Mouse (Mus musculus): ENCODE measurements around the gene Trim28.

Trim28 gene

DNA sequence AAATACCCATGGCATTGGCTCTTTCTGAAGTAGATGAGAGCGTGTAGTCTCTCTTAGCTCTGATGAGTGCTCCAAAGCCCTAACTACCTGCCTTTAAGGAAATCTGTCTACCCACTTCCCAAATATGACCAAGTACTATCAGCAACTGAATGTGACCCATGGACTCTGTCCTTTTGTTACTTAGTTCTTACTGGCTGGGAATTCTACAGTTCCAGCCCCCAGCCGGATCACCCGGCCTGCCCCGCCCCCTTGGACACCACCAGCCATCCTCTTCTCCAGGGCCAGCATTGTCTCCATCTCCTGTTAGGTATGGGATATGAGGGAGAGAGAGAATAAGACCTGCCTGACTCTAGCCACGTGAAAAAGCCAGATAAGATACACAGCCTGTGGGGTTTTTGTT lies 861 bp upstream of the Trim28 start, which contains the start of gene Slc27a5:
TSS of gene Slc27a5 (minus strand) at position 140 of the 400 bp plus-strand sequence.
- DNase-seq (ENCODE audit: low read depth), result no peak

DNA sequence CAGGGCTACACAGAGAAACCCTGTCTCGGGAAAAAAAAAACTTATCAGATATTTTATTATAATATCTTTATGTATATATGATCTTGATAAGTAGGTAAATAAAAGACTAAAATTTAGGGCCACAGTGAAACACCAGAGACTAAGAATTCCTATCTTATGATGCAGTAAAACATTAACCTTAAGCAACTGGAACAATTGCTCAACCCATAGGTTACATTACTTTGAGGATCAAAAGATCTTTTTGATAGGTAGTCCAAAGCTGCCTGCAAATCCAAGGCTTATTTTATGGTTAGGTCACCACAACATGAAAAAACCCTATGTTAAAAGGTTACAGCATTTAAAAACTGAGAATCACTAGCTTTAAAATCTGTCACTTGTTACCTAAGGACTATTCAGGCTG lies 2.7 kb downstream of the Trim28 start:
- DNase-seq (ENCODE audit: low read depth), result no peak

DNA sequence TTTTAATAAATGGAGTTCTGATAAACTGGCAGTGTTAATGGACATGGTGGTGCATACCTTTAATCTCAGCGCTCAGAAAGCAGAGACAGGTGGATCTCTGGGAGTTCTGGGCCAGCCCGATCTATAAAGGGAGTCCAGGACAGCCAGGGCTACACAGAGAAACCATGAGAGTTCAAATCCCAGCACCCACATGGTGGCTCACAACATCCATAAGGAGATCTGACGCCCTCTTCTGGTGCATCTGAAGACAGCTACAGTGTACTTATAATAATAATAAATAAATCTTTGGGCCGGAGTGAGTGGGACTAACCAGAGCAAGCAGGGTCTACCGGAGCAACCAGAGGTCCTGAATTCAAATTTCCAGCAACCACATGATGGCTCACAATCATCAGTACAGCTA lies 4.5 kb downstream of the Trim28 start:
- no peak for DNase-seq (ENCODE audit: low read depth)

DNA sequence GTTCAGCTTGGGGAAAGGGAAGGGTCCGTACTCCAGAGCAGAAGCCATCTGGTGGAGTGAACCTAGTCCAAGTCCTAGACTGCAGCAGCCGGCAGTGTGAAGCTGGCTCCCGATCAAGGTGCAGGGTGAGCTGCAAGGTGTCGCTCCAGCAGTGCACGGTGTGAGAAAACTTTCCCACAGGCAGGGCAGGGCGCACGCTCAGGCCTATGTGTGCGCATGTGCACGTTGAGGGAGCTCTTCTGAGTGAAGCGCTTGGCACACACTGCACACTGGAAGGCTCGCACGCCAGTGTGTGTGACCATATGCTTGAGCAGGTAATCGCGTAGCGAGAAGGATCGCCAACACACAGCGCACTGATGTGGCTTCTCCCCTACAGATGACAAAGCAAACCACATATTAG lies 7.1 kb downstream of the Trim28 start:
- no peak for DNase-seq (ENCODE audit: low read depth)

DNA sequence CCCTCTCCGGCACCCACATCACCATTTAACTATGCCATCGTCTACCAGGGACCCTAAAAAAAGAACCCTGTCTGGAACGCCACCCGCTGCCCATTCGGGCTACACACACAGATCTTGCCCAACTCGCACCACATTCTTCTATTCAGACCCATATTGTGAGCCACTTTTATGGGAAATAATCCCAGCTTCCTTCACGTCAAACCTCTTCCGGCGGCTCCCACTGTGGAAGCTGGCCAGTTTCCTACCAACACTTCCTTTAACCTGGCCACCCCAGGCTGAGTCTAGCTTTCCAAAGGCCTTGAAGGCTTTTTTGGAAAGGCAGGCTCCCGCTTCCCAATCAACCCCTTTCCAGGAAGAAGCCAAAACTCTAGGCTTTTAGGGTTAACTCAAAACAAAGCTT lies 7.6 kb downstream of the Trim28 start:
- DNase-seq (ENCODE audit: low read depth), result no peak

DNA sequence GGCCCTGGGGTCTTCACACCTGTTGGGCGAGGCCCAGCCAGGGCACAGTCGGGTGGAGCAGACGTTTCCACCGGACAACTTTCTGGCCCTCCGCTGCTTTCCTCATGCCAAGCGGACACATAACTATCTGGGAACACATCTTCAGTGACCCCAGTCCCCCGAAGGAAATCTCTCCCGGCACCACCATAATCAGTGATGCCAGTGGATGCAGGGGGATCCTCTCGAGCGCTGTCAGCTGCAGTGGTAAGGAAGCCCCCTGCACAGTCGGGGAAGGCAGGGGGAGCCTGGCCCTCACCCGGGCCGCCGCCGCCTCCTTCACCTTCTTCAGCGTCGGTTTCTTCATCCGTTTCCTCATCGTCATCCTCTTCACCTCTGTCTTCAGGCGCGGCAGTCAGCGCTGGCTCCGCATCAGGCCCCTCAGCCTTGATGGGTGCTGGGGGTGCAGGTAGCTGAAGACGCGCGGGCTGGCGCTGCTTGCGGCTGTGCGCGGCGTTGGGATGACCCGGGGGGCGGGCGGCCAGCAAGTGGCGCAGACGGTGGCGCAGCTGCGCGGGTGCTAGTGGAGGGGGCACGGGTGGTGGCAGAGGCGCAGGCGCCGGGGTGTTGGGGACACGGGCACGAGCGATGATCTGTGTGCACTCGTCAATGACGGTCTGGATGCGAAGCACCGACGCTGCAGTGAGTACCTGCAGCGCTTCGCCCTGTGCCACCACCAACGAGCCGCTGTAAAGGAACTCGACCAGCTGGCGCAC lies 8.6 kb downstream of the Trim28 start:
- DNase-seq (ENCODE audit: low read depth), result no peak

DNA sequence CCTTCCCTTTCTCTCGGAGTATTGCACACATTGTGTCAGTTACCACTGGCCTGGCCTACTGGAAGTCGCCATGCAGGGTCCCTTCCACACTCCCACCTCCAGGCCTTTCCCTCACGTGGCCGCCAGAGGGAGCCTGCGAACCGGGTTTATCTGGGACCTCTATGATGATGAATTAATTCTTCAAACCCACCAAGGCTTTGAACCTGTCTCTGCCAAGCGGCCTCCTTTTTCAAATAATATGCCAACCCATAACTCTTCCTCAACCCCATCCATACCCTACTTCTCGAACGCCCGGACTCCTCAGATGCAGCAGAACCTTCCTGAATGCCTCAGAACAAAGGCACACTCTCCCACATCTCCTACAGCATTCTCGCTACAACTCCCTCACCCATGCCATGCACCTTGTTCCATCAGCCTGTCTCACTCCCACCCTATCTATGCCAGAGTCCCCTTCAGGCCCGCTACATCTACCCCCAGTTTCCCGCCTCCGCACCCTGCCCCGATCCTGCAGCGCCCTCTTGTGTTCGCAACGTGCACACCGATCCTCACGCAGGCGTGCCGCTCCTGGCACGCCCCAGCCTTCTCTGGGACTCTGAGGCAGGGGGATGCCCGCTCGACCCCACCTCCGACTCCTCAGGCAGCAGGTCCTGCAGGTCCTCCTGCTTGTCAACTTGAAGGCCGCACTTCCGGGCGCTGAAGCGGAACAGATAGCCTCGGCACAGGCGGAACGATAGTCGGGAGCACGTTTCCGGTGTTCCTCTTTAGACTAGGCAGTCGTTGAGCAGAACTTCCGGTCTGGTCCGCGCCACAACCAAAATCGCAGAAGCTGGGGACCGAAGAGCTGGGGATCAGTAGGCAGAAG lies 10.5 kb downstream of the Trim28 start:
- peak; percentile 94 for DNase-seq (ENCODE audit: low read depth)

DNA sequence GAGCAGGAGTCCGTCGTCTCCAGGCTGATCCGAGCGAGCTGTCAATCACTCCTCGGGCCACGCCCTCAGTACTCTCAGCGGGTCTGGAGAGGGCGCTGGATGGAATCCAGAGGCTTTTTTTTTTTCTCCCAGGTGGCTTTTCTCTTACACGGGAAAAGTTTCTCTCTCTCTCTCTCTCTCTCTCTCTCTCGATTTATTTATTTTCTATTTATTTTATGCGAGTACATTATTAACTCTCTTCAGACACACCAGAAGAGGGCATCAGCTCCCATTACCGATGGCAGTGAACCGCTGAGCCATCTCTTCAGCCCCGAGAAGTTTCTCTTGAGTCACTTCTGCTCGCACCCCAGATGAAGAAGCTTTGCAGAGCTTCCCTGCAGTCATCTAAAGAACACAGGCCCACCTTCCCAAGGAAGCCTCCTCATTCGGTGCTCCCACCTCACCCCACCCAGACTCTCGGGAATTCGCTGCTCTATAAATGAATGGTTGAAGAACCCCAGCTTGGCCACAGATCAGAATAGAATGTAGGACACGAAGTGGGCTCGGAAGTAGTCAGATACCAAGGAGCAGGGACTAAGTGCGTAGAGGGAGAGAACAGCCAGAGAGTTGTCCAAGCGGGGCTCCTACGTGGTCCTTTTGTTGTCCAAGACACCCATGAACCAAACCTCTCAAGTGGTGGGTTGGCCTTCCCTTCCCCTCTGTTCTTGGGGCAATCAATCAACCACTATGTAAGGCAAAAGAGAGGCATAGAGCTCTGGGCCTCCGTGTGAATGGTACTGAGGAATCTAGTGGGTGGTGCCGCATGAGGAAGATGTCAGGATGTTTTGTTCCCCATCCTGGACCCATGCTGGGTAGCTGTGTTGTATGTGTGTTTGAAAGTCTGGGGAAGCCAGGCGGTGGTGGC lies 11.3 kb downstream of the Trim28 start, which contains the start of gene Zbtb45:
TSS of gene Zbtb45 (minus strand) at position 30 of the 904 bp plus-strand sequence.
- no peak for DNase-seq (ENCODE audit: low read depth)

DNA sequence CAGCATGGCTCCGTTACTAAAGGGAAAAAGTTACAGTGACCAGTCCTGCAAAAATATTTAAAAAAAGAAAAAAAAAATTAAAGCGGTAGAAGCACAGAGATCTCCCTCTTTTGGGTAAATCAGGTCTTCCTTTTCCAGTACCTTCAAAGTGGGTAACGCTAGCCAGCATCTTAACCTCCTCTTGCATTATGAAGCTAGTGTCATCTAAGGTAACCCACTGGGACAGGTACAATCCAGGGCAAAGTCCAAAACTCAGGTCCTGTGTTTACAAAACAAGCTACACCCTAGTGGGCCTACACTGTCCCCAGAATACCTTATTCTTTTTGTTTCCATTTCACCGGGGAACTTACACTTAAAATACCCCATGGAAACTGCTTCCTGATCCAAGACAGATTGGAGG lies 14.8 kb downstream of the Trim28 start:
- DNase-seq (ENCODE audit: low read depth), result no peak

DNA sequence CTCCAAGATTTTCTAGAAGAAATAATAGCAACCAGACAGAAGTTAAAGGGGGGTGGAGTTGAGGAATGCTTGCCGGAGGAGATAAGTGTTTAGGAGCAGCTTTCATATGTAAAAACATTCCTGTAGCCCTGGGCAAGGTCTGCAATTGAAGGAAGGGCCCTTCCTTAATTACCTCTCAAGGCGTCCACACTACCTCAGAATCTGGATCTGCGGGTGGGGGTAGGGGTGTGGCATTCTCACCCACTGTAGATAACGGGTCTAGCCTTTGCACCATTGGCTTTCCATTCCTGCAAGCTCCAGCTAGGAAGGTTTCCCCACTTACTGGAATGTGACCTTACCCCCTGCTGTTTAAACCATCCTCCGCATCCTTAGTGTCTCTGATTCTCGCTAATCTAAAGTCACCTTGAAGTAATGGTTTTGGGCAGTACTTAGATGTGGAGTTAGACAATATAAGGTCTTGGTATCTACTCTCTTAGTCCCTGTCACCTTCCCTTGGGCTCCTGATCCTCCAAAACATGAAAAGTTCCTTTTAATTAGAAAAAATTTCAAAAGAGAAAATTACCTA lies 15.4 kb downstream of the Trim28 start:
- DNase-seq (ENCODE audit: low read depth), result no peak

DNA sequence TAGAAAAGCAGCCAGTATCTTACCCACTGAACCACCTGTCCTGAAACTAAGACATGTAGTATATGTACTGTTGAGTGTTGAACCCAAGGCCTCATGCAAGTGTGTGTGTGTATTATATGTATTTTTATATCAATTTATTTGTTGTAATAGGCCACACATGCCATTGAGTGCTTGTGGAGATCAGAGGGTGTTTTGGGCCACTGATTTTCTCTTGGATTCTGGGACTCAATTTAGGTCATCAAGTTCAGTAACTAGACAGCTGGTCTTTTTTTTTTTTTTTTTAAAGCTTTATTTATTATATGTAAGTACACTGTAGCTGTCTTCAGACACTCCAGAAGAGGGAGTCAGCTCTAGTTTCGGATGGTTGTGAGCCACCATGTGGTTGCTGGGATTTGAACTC lies 16.3 kb downstream of the Trim28 start:
- no peak for DNase-seq (ENCODE audit: low read depth)

DNA sequence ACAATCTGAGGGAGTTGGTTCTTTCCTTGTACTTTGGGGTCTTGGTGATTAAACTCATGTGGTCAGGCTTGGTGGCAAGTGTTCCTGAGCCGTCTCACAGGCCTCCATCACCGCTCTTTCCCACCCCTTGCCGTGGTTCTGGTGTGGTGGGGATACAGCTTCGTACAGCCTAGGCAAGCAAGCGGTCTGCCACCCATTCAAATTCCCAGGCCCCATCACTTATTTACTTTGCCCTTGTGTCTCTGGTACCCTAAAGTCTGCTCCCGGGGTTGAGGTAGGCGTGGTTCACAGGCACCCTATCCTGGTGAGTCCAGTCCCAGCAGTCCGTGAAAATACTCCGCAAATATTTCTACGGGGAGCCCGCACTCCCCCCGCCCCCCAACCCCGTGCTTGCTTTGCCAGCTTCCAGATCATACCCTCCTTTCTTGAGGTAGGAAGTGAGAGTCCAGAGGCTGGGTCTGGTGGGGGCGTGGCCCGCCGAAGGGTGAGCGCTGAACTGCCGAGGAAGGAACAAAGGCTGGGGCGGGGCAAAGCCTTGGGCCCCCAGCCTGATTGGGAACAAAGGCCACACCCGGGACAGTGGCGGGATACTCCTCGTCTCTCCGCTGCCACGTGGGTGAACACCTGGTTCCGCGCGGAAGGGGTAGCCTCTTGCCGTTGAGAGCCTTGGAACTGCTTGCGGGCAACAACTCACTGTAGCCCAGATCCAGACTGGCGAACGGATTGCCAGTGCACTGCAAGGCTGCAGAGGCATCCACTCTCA lies 24.0 kb downstream of the Trim28 start:
- peak; percentile 69 for DNase-seq (ENCODE audit: low read depth)

DNA sequence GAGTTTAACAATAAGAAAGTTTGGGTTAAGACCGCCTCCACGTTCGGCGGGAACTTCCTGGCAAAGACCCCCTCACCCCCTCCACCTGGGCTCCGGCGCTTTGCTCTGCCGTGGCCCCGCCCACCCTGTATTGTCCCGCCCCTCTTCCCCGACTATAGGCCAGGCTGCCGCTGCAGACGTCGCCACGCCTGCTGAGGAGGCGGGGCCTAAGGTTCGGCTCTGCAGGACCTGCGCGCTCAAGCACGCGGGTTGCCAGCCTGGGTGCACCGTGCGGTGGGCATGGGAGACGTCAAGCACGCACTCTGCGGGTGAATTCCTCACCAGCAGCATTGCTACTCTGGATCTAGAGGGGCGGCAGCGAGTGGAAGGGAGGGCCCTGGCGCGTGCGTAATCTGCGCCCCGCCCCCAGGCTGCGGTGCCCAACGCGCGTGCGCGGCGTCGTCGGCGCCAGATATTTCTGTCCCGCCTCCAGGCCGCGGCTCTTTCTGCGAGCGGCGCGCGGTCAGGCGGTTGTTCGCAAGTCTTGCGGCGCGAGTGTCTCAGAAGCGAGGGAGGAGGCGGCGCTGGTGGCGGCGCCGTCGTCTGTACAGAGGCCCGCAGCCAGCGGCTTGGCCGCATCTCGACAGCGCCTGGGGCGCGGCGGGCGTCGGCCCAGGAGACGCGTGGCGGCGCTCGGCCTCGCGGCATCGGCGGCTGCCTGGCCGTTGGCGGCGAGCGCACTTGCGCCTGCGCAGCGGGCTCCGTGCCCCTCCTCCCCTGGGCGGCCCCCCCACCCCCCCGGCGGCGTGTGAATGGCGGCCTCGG lies 25.2 kb downstream of the Trim28 start:
- DNase-seq (ENCODE audit: low read depth), result peak; percentile 99

DNA sequence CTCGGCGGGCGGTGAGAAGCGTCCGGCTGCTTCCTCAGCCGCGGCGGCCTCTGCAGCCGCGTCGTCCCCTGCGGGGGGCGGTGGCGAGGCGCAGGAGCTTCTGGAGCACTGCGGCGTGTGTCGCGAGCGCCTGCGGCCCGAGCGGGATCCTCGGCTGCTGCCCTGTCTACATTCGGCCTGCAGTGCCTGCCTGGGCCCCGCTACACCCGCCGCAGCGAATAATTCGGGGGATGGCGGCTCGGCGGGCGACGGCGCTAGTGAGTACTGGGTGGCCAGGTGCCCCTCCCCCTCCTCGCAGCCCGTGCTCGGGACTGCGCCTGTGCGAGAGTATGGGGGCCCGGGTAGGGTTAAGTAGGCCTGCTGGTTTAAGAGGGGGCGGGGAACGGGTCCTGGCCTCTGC lies 25.9 kb downstream of the Trim28 start:
- no peak for DNase-seq (ENCODE audit: low read depth)

DNA sequence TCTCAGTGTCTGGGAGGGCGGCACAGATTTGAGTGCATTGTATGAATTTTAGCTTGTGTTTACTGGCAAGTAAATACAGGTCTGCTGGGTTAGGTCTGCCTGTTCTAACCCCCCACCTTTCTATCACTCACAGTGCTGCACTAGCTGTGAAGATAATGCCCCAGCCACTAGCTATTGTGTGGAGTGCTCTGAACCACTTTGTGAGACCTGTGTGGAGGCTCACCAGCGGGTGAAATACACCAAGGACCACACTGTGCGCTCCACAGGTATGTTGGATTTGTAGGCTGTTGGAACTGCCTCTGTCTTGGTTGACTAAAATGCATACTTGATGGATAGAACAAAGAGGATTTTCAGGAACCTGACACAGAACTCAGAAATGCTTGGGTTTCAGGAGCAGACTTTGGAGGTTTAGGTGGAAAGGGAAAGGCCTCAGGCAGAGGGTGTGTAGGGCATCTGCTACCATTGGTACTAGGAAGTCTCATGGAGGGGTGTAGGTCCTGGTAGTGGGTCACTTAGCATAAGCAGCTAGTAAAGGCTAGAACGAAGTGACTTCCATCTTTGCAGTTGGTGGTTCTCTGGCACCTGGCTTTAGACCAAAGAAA lies 26.7 kb downstream of the Trim28 start:
- no peak for DNase-seq (ENCODE audit: low read depth)

DNA sequence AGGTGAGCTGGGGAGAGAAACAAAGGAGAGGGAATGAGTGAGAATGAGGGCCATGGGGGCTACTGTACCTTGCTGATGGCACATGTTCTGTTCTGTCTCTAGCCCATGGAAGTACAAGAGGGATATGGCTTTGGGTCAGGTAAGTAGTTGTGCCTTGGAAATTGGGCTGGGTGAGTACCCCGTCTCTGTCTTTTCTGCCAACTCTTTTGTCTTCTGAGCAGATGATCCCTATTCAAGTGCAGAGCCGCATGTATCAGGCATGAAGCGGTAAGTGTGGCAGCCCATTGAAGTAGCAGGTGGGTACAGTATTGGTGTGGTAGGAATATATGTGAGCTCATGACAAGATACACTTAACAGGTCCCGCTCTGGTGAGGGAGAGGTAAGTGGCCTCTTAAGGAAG lies 30.1 kb downstream of the Trim28 start:
- DNase-seq (ENCODE audit: low read depth), result no peak

DNA sequence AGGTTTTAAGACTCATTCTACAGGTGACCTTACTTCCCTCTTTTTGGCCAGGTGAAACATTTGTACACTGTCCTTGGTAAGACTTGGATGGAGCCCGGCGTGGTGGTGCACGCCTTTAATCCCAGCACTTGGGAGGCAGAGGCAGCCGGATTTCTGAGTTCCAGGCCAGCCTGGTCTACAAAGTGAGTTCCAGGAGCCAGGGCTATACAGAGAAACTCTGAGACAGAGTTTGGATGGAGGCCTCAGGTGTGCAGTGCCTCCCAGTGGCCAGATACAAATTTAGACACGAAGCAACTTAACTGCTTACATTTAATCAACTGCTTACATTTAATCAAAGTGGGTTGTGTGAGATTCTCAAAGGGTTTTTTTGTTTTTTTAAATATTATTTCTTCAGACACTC lies 32.2 kb downstream of the Trim28 start:
- DNase-seq (ENCODE audit: low read depth), result peak; percentile 49

DNA sequence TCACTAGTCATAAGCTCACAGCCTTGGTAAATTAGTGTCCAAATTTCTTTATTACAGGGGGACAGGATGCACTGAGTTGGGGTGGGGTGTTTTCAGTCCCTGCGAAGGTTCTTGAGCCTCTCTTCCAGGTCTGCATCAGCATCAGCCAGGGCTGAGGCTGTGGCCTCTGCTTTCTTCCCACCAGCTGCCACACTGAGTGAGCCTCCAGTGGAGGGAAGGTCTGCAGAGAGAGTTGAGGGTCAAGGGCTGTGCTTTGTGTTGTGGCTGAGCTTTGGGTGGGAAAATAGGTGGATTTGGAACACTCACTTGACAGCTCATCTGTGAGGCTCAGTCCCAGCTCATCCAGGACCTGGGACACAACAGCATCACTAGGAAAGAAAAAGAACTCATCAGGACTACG lies 33.1 kb downstream of the Trim28 start:
- no peak for DNase-seq (ENCODE audit: low read depth)

DNA sequence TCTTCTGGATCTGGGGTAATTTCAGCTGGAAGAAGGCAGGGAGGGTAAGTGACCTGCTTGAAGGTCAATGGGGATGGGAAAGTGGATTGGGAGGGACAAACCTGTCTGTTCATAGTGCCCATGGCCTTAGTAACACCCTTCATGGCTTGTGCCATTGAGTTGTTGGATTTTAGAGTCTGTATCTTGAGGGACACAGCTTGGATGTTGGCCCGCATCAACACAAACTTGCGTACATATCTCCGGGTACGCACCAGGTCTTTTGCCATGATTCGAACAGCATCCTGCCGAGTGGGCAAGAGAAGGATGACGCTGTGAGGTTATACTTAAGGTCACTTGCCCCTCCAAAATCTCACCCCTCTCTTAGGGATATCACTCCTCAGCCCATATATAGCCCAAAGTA lies 33.6 kb downstream of the Trim28 start:
- no peak for DNase-seq (ENCODE audit: low read depth)

All from naive thymus-derived CD4-positive, alpha-beta T cell, adult 2 months (primary cell).